Mouse (Mus musculus) R1 (cell line): ENCODE measurements at regions not wholly inside any gene's neighbourhood (a gene's known extent, or its start where the extent isn't known, plus 50 kb on each side); places are given as distances from the start of the nearest gene placed in this dataset.

Experiments
- DNase-seq: peaks from one replicate; pipeline ENCODE4 v3.0.0-alpha.2; 2018; ENCODE audit warnings: low read depth, low spot score

GRCm38 (mm10) chr16:77237272-77237603, 223.7 kb downstream of the Usp25 start:
- DNase-seq = no peak

- no peak for DNase-seq
Measured at GRCm38 (mm10) chr16:77236509-77237271, 223.2 kb downstream of the Usp25 start.

- no peak for DNase-seq
Measured at GRCm38 (mm10) chr16:77236021-77236420, 222.5 kb downstream of the Usp25 start.

- no peak for DNase-seq
Measured at GRCm38 (mm10) chr16:77235449-77235848, 221.9 kb downstream of the Usp25 start.
